Mouse (Mus musculus) erythroblast, embryonic 14.5 days (primary cell): ENCODE data around the gene Peli2.

Source experiments
- GATA1 ChIP-seq: IDR thresholded peaks from 2 replicates; pipeline ENCODE4 v1.6.1; 2012; ENCODE audit warnings: low read length, inconsistent platforms, mixed read lengths
- TAL1 ChIP-seq: IDR thresholded peaks from 3 replicates; pipeline ENCODE4 v1.6.1; 2012; ENCODE audit warnings: low read length, inconsistent platforms, mixed read lengths

GRCm38 (mm10) chr14:48132865-48133802 lies 12.5 kb downstream of the Peli2 start:
- no peak for TF ChIP-seq GATA1
- TF ChIP-seq TAL1: no peak
